Mouse (Mus musculus) retina, embryonic 14.5 days (tissue): Measurements from ENCODE around the gene Coq5.
A peak's percentile ranks its signal among the peaks of the same experiment; 100 is the strongest.

Experiments used
- DNase-seq: peaks from one replicate; pipeline ENCODE4 v3.0.0-alpha.2; 2015; ENCODE audit warnings: low spot score

Coq5 gene

GRCm38 (mm10) chr5:115279226-115280049 is at the start of gene Coq5:
Gene Coq5 (plus strand): TSS chr5:115279666.
- peak; percentile 86 for DNase-seq

- DNase-seq, result no peak
Measured at GRCm38 (mm10) chr5:115230830-115231551, 48.5 kb upstream of the Coq5 start.

- DNase-seq, result no peak
Measured at GRCm38 (mm10) chr5:115231552-115232120, 47.8 kb upstream of the Coq5 start.

- DNase-seq, result no peak
Measured at GRCm38 (mm10) chr5:115232516-115232915, 47.0 kb upstream of the Coq5 start.

GRCm38 (mm10) chr5:115233031-115233780 is 46.3 kb upstream of the Coq5 start:
- no peak for DNase-seq

GRCm38 (mm10) chr5:115234519-115234918 is 44.9 kb upstream of the Coq5 start:
- no peak for DNase-seq

GRCm38 (mm10) chr5:115235323-115235771 is 44.1 kb upstream of the Coq5 start:
- DNase-seq, result peak; percentile 63

GRCm38 (mm10) chr5:115235786-115236263 is 43.6 kb upstream of the Coq5 start, which contains the start of gene Pop5:
Gene Pop5 (plus strand): TSS chr5:115235836.
- DNase-seq, result peak; percentile 98

- peak; percentile 93 for DNase-seq
Measured at GRCm38 (mm10) chr5:115237803-115238728, 41.4 kb upstream of the Coq5 start.

- no peak for DNase-seq
Measured at GRCm38 (mm10) chr5:115238729-115239195, 40.7 kb upstream of the Coq5 start.

GRCm38 (mm10) chr5:115240191-115240590 is 39.3 kb upstream of the Coq5 start:
- DNase-seq, result no peak

- no peak for DNase-seq
Measured at GRCm38 (mm10) chr5:115255472-115255871, 24.0 kb upstream of the Coq5 start.

GRCm38 (mm10) chr5:115256909-115257546 is 22.4 kb upstream of the Coq5 start:
- DNase-seq, result no peak

- DNase-seq, result no peak
Measured at GRCm38 (mm10) chr5:115260356-115260755, 19.1 kb upstream of the Coq5 start.

- no peak for DNase-seq
Measured at GRCm38 (mm10) chr5:115261141-115261540, 18.3 kb upstream of the Coq5 start.

GRCm38 (mm10) chr5:115261880-115262279 is 17.6 kb upstream of the Coq5 start:
- DNase-seq, result no peak

- no peak for DNase-seq
Measured at GRCm38 (mm10) chr5:115262502-115263291, 16.8 kb upstream of the Coq5 start.

- no peak for DNase-seq
Measured at GRCm38 (mm10) chr5:115266340-115266739, 13.1 kb upstream of the Coq5 start.

- DNase-seq, result no peak
Measured at GRCm38 (mm10) chr5:115266787-115267468, 12.5 kb upstream of the Coq5 start.
